Mouse (Mus musculus) bone marrow macrophage, adult 2 months (primary cell): ENCODE data around the gene Lsm10.

Source experiments
- CTCF ChIP-seq: IDR thresholded peaks from 2 replicates; pipeline ENCODE4 v1.5.1; 2012; ENCODE audit warnings: low read depth, mild to moderate bottlenecking, low read length, moderate library complexity
- POLR2A ChIP-seq: IDR thresholded peaks from 2 replicates; pipeline ENCODE4 v1.6.1; 2012; ENCODE audit warnings: mild to moderate bottlenecking, low read depth, low read length, borderline replicate concordance

- TF ChIP-seq CTCF (no peak), POLR2A (no peak)
Measured at GRCm38 (mm10) chr4:126090848-126091124, 5.6 kb upstream of the Lsm10 start.
